Mouse (Mus musculus): ENCODE data around the gene Grip2.

Grip2 gene

GRCm38 (mm10) chr6:91728939-91729619 is 98.0 kb downstream of the Grip2 start:
- no peak for DNase-seq

GRCm38 (mm10) chr6:91727361-91727760 is 99.7 kb downstream of the Grip2 start:
- DNase-seq: no peak

- DNase-seq: no peak
These were observed 105.8 kb downstream of the Grip2 start for GRCm38 (mm10) chr6:91721215-91721701.

- no peak for DNase-seq
These were observed 106.3 kb downstream of the Grip2 start for GRCm38 (mm10) chr6:91720588-91721214.

GRCm38 (mm10) chr6:91719865-91720533 is 107.1 kb downstream of the Grip2 start:
- DNase-seq: no peak

GRCm38 (mm10) chr6:91719042-91719747 is 107.9 kb downstream of the Grip2 start:
- peak; percentile 75 for DNase-seq

- peak; percentile 47 for DNase-seq
These were observed 108.4 kb downstream of the Grip2 start for GRCm38 (mm10) chr6:91718603-91719002.

GRCm38 (mm10) chr6:91718067-91718466 is 109.0 kb downstream of the Grip2 start:
- no peak for DNase-seq

GRCm38 (mm10) chr6:91715988-91716810 is 110.9 kb downstream of the Grip2 start:
- peak; percentile 65 for DNase-seq

GRCm38 (mm10) chr6:91715023-91715422 is 112.0 kb downstream of the Grip2 start:
- no peak for DNase-seq

- no peak for DNase-seq
These were observed 113.6 kb downstream of the Grip2 start for GRCm38 (mm10) chr6:91713370-91713896.

- peak; percentile 90 for DNase-seq
These were observed 114.2 kb downstream of the Grip2 start for GRCm38 (mm10) chr6:91712855-91713331.

GRCm38 (mm10) chr6:91712097-91712854 is 114.8 kb downstream of the Grip2 start:
- DNase-seq: no peak

All from layer of hippocampus, adult 9-11 months (tissue).